In the genomic region with DNA sequence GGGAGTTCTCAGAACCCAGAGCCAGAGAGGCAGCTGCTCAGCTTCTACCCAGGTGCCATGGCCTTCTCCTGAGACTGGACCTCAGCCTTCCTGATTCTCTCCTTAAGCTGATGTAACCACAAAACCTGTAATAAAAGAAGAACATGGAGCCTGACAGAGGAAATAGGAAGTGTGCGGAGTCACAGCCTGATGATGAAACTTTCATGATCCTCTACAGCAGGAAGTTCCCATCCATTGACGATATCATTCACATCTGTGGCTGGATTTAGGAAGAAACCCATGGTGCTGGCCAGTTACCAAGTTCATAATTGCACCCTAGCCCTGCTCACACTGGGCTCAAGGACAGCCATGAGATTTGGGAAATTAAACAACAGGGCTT, we compare ENCODE assay signal across 7 mouse cellular contexts. TPM values are rescaled to one million over a fixed set of nuclear protein-coding genes. Genes with fewer than 3 reads are reported as not detected.
"Had no signal": no experiment of that assay in that cellular context is flagged by ENCODE, and none has a peak within 500 bp of the region (broad histone marks: within the 10 kb centered on the region; RNA-seq: fewer than 3 reads in every experiment).

No protein-coding gene starts in this region.

RNA-seq across cellular contexts. Expression of a gene that starts 6.2 kb away (rescaled TPM):
- total RNA-seq: layer of hippocampus, adult 8-10 months; layer of hippocampus, postnatal 10 days; layer of hippocampus, postnatal 36 days; left cerebral cortex, adult 2 months; left cerebral cortex, postnatal 10 days; left cerebral cortex, postnatal 36 days had no signal
- polyA plus RNA-seq: lung, adult 2 months had no signal
